Comparison of ENCODE assay signal across 22 mouse cellular contexts in the genomic region with DNA sequence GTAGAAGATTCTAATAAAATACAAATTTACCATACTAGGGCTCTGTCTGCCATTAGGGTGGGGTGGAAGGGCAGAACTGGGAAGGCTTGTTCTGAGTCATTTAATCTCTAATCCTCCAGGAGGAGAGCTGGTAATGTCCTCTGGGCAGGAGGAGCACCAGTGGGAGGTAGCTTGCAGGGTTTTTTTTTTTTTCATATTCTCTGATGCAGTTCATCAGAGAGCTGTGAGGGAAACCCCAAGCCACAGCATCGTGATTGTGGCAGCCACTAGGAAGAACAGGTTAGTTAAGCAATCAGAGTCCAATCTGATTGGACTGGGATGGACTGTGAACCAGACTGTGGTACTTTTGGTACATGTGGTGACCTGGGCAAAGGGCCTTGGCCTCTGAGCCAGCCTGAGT. TPM values are rescaled to one million over a fixed set of nuclear protein-coding genes. Genes with fewer than 3 reads are reported as not detected.
DNase-seq lines count a peak whose midpoint lies in the region; ATAC-seq and TF ChIP-seq lines count a peak whose summit lies in the region.
"Had no signal": no experiment of that assay in that cellular context is flagged by ENCODE, and none has a peak within 500 bp of the region (broad histone marks: within the 10 kb centered on the region; RNA-seq: fewer than 3 reads in every experiment).

No protein-coding gene starts in this region.

- WGBS in lung, postnatal 0 days = 48% methylated on average over 1 of the region's 1 CpGs

- ATAC-seq in lung, postnatal 0 days = peak; percentile 0; the same call in 1 of the 2 replicates
- ATAC-seq in erythroid progenitor cell, adult 5-6 weeks (replicated peaks; ENCODE audit: low FRiP score, poor library complexity, severe bottlenecking) = no peak
- ATAC-seq: forebrain, embryonic 14.5 days; hindbrain, postnatal 0 days; intestine, embryonic 15.5 days; Patski had no signal

- no peaks in the 10 kb centered on the region for H3K36me3 ChIP-seq in lung, postnatal 0 days (ENCODE audit: insufficient read depth, low read length)
- H3K36me3 ChIP-seq in CH12.LX (replicated peaks in 1 of 2; ENCODE audit: control insufficient read depth in 1 of 2, insufficient read depth in 1 of 2, low read length in 1 of 2) (peaks cover 39% of the 10 kb centered on the region in 2 experiments), myocyte (ENCODE audit: control insufficient read depth, insufficient read depth) (peaks cover 30% of the 10 kb centered on the region)

- no peaks in the 10 kb centered on the region for H3K4me1 ChIP-seq in lung, postnatal 0 days (ENCODE audit: insufficient read depth, low read depth, low read length)
- peaks cover 0 to 12% of the 10 kb centered on the region in 2 experiments; a peak in 2 of 4 replicates for H3K4me1 ChIP-seq in CH12.LX (ENCODE audit: control insufficient read depth in 1 of 2, insufficient read depth in 2 of 2)
- H3K4me1 ChIP-seq: intestine, embryonic 15.5 days had no signal

- TF ChIP-seq EP300 in lung, postnatal 0 days (IDR thresholded peaks at IDR 0.05) = no peak
- TF ChIP-seq EP300 in CH12.LX (IDR thresholded peaks at IDR 0.05; ENCODE audit: low read length) = no peak

- H3K4me3 ChIP-seq in lung, postnatal 0 days (ENCODE audit: low read depth, low read length) = no peak overlapping the region
- H3K4me3 ChIP-seq in CH12.LX (replicated peaks in 1 of 3; ENCODE audit: low read depth in 2 of 3, low read length in 2 of 3, poor library complexity in 1 of 3) = no peak overlapping the region
- H3K4me3 ChIP-seq in myocyte = peak overlapping the region; percentile 67
- no peak overlapping the region for H3K4me3 ChIP-seq in gastrocnemius, adult 2 months
- H3K4me3 ChIP-seq: embryonic facial prominence, embryonic 10.5 days; forebrain, embryonic 10.5 days; heart, adult 2 months; heart, embryonic 15.5 days; hindbrain, embryonic 13.5 days; intestine, embryonic 15.5 days had no signal

- peaks cover 32% of the 10 kb centered on the region for H3K79me2 ChIP-seq in CH12.LX (replicated peaks; ENCODE audit: control insufficient read depth, extremely low read depth, insufficient read depth, poor library complexity, severe bottlenecking)
- peaks cover 5% of the 10 kb centered on the region for H3K79me2 ChIP-seq in myocyte (ENCODE audit: control insufficient read depth, insufficient read depth)

- no peak overlapping the region for H3ac ChIP-seq in myocyte (ENCODE audit: control insufficient read depth, insufficient read length)

- no peak for TF ChIP-seq CTCF in lung, postnatal 0 days (IDR thresholded peaks at IDR 0.05)
- TF ChIP-seq CTCF in CH12.LX (conservative IDR thresholded peaks at IDR 0.05 in 1 of 2, IDR thresholded peaks at IDR 0.05 in 1 of 2; ENCODE audit: low read depth in 2 of 2, low read length in 2 of 2) = no peak
- no peak for TF ChIP-seq CTCF in gastrocnemius, adult 2 months (IDR thresholded peaks at IDR 0.05)

- no peak for DNase-seq in lung, postnatal 0 days (ENCODE audit: low spot score)
- DNase-seq in lung, adult 18-20 months = no peak
- peak; percentile 19 for DNase-seq in CH12.LX (ENCODE audit: extremely low read depth)
- no peak for DNase-seq in gastrocnemius, adult 2 months
- DNase-seq: adrenal gland, adult 8-10 months; adrenal gland, postnatal 36 days; cerebellum, adult 2 months; cerebellum, postnatal 10 days; gastrocnemius, postnatal 10 days; heart, adult 2 months; heart, postnatal 14 days had no signal

- no peak for TF ChIP-seq RAD21 in CH12.LX (IDR thresholded peaks at IDR 0.05; ENCODE audit: low read depth, low read length)

- H3K9ac ChIP-seq in lung, postnatal 0 days (replicated peaks; ENCODE audit: low read depth) = no peak overlapping the region
- H3K9ac ChIP-seq in CH12.LX (ENCODE audit: insufficient read depth, low read depth) = no peak overlapping the region
- H3K9ac ChIP-seq: heart, embryonic 15.5 days; hindbrain, embryonic 13.5 days; intestine, embryonic 15.5 days had no signal

- H3K27me3 ChIP-seq in lung, postnatal 0 days (replicated peaks; ENCODE audit: insufficient read depth, low read length) = no peaks in the 10 kb centered on the region
- H3K27me3 ChIP-seq in CH12.LX (replicated peaks) = no peaks in the 10 kb centered on the region
- no peaks in the 10 kb centered on the region for H3K27me3 ChIP-seq in myocyte (ENCODE audit: control insufficient read depth, insufficient read depth, insufficient read length)
- H3K27me3 ChIP-seq: heart, embryonic 15.5 days; hindbrain, embryonic 13.5 days; intestine, embryonic 15.5 days; Patski had no signal

- no peaks in the 10 kb centered on the region for H3K9me3 ChIP-seq in lung, postnatal 0 days (ENCODE audit: low read length)
- peaks cover 20% of the 10 kb centered on the region for H3K9me3 ChIP-seq in CH12.LX (replicated peaks; ENCODE audit: low read length)
- H3K9me3 ChIP-seq: heart, embryonic 15.5 days had no signal

- in situ Hi-C loops in CH12.LX (cut with MboI; ENCODE audit: low pct_ligation_motif_present, low pct_unique_long_range_greater_than_20kb, low sequenced_read_pairs) = no loop called here

- intact Hi-C loops in gastrocnemius, adult 2 months (cut with DNase I) = no loop called here

- dilution Hi-C loops in CH12.LX (cut with MboI; ENCODE audit: extremely low pct_ligation_motif_present, extremely low pct_unique_long_range_greater_than_20kb, low sequenced_read_pairs) = no loop called here

- no peak overlapping the region for H3K27ac ChIP-seq in lung, postnatal 0 days (ENCODE audit: low read length)
- no peak overlapping the region for H3K27ac ChIP-seq in CH12.LX (ENCODE audit: insufficient read depth, low read depth)
- no peak overlapping the region for H3K27ac ChIP-seq in gastrocnemius, adult 2 months
- H3K27ac ChIP-seq: embryonic facial prominence, embryonic 10.5 days; forebrain, embryonic 10.5 days; heart, adult 2 months; heart, embryonic 15.5 days; hindbrain, embryonic 13.5 days; hindbrain, postnatal 0 days; intestine, embryonic 15.5 days had no signal

- TF ChIP-seq POLR2A in CH12.LX (IDR thresholded peaks at IDR 0.05; ENCODE audit: low read depth, low read length) = no peak
- TF ChIP-seq POLR2A in myocyte (IDR thresholded peaks at IDR 0.05; ENCODE audit: insufficient read length, low read depth) = no peak

- H3K4me2 ChIP-seq in lung, postnatal 0 days (replicated peaks; ENCODE audit: low read depth, low read length) = no peak overlapping the region
- H3K4me2 ChIP-seq in CH12.LX (ENCODE audit: insufficient read depth, low read depth, poor library complexity, severe bottlenecking) (no peak overlapping the region; the same call in 1 of the 2 replicates), myocyte (ENCODE audit: low read depth) (no peak overlapping the region)
- H3K4me2 ChIP-seq: heart, embryonic 11.5 days; heart, embryonic 15.5 days; hindbrain, embryonic 13.5 days; intestine, embryonic 15.5 days had no signal

TF ChIP-seq in CH12.LX, 34 proteins besides CTCF, POLR2A, EP300 and RAD21:
- TF ChIP-seq HCFC1 (IDR thresholded peaks at IDR 0.05; ENCODE audit: low read depth, low read length) (no peak), ZNF384 (IDR thresholded peaks at IDR 0.05; ENCODE audit: low read depth, low read length) (peak; percentile 54)

TF ChIP-seq in myocyte, 11 proteins besides CTCF, POLR2A, EP300 and RAD21:
- TF ChIP-seq CEBPB (IDR thresholded peaks at IDR 0.05; ENCODE audit: insufficient read depth, poor library complexity, severe bottlenecking) (no peak), MYOG (IDR thresholded peaks at IDR 0.05; ENCODE audit: control insufficient read depth in 1 of 3, insufficient read depth in 1 of 3, insufficient read length in 2 of 3, low read depth in 2 of 3) (no peak), TCF3 (IDR thresholded peaks at IDR 0.05; ENCODE audit: insufficient read length, low read depth) (no peak), TCF12 (IDR thresholded peaks at IDR 0.05; ENCODE audit: insufficient read depth, poor library complexity, severe bottlenecking) (no peak), SRF (IDR thresholded peaks at IDR 0.05; ENCODE audit: control insufficient read depth, insufficient read length, low read depth) (no peak)

RNA-seq across cellular contexts. Expression of a gene that starts 31.7 kb away (rescaled TPM):
- 20.6 and 21.8 TPM in 2 replicates for polyA plus RNA-seq in lung, postnatal 0 days (2015; fragmentation: Nextera tagmentation; extraction: Ambion mirVana)
- total RNA-seq in CH12.LX (2012; rRNA removed) (7.3 and 8.1 TPM in 2 replicates), CH12.LX (2014; rRNA removed) (22.5 and 25.6 TPM in 2 replicates)
- polyA plus RNA-seq in CH12.LX (2012; ENCODE audit: insufficient read length, low read depth) (10.9 TPM in 2 replicates), myocyte (2012; fragmentation: generic; extraction: Trizol) (6.5 TPM)
- 10 to 100 TPM; 16.8 to 25.0 TPM for total RNA-seq in gastrocnemius, adult 2 months (2021)
- 2.9 and 4.2 TPM in 2 replicates for total RNA-seq in erythroid progenitor cell, adult 5-6 weeks (2015; ENCODE audit: low replicate concordance)
- total RNA-seq in erythroid progenitor cell, adult 5-6 weeks (2017; ENCODE audit: low replicate concordance) = 0.68 and 3.7 TPM in 2 replicates
